Mouse (Mus musculus) midbrain, embryonic 10.5 days (tissue): ENCODE measurements around the gene Gm20388. TPM values are rescaled to one million over a fixed set of nuclear protein-coding genes. Genes with fewer than 3 reads are reported as not detected.
"Not testable (repeated sequence)": the region's sequence is repeated elsewhere in the genome, so short reads cannot be mapped to it uniquely, and the experiment has no call there.

Experiments used
- DNase-seq: peaks from one replicate; pipeline ENCODE4 v3.0.0-alpha.2; 2017; ENCODE audit warnings: low spot score
- H3K27ac ChIP-seq: fragments of 300-500 bp; sonication (generic); replicated peaks from 2 replicates; pipeline ENCODE4 v1.5.1; 2016; ENCODE audit warnings: mild to moderate bottlenecking
- H3K27me3 ChIP-seq: fragments of 300-500 bp; sonication (generic); 2 replicates; pipeline ENCODE4 v1.6.1; 2016; ENCODE audit warnings: low read depth, mild to moderate bottlenecking; ENCODE audit not compliant: poor library complexity, severe bottlenecking
- H3K36me3 ChIP-seq: fragments of 300-500 bp; sonication (generic); 2 replicates; pipeline ENCODE4 v1.6.1; 2016; ENCODE audit warnings: mild to moderate bottlenecking, moderate library complexity
- H3K4me1 ChIP-seq: fragments of 300-500 bp; sonication (generic); 2 replicates; pipeline ENCODE4 v1.6.1; 2016
- H3K4me3 ChIP-seq: fragments of 300-500 bp; sonication (generic); 2 replicates; pipeline ENCODE4 v1.5.1; 2016; ENCODE audit warnings: mild to moderate bottlenecking, moderate library complexity
- H3K9me3 ChIP-seq: fragments of 300-500 bp; sonication (generic); replicated peaks from 2 replicates; pipeline ENCODE4 v1.6.1; 2016; ENCODE audit warnings: mild to moderate bottlenecking
- WGBS: fragments of 180-500 bp; shearing (Covaris S2); methylation state at CpG from one replicate; pipeline ENCODE4 v1.1.7; 2016; 5-methylcytosine and 5-hydroxymethylcytosine counted together
- polyA plus RNA-seq: library from polyadenylated mRNA; unstranded; fragments of >200 nt; fragmentation: Nextera tagmentation; extraction: Ambion mirVana; gene quantifications from 2 replicates; pipeline ENCODE4 v1.2.1, GENCODE M21; 2016

Gm20388 gene
- polyA plus RNA-seq, 1 experiment from 2014 or later = 7.1 TPM

- no peak overlapping the region; the same call in 1 of the 2 replicates for H3K4me3 ChIP-seq
- peaks cover 4% of the 10 kb centered on the region; the same call in 1 of the 2 replicates for H3K9me3 ChIP-seq
- no peak overlapping the region for H3K27ac ChIP-seq
- 2% methylated on average over 6 of the region's 6 CpGs for WGBS
- H3K4me1 ChIP-seq = peaks cover 34% of the 10 kb centered on the region
- peaks cover 100% of the 10 kb centered on the region for H3K27me3 ChIP-seq
- H3K36me3 ChIP-seq = no peaks in the 10 kb centered on the region
- DNase-seq = peak; percentile 26
Measured at GRCm38 (mm10) chr8:121126191-121126590, 1215.5 kb downstream of the Gm20388 start.

- Histone ChIP-seq H3K27ac (no peak overlapping the region), H3K4me1 (peaks cover 34% of the 10 kb centered on the region), H3K36me3 (no peaks in the 10 kb centered on the region), H3K27me3 (peaks cover 99% of the 10 kb centered on the region), H3K4me3 (no peak overlapping the region), H3K9me3 (peaks cover 4% of the 10 kb centered on the region; the same call in 1 of the 2 replicates)
- under 1% methylated on average over 6 of the region's 6 CpGs for WGBS
- no peak for DNase-seq
Measured at GRCm38 (mm10) chr8:121126694-121127093, 1216.1 kb downstream of the Gm20388 start.

- no peaks in the 10 kb centered on the region for H3K36me3 ChIP-seq
- peaks cover 38% of the 10 kb centered on the region for H3K4me1 ChIP-seq
- H3K9me3 ChIP-seq = peaks cover 4% of the 10 kb centered on the region; the same call in 1 of the 2 replicates
- peaks cover 99% of the 10 kb centered on the region for H3K27me3 ChIP-seq
- DNase-seq = peak; percentile 27
- H3K4me3 ChIP-seq = no peak overlapping the region
- 3% methylated on average over 11 of the region's 11 CpGs for WGBS
- no peak overlapping the region for H3K27ac ChIP-seq
Measured at GRCm38 (mm10) chr8:121127291-121127701, 1216.7 kb downstream of the Gm20388 start.

GRCm38 (mm10) chr8:121127756-121128375 is 1217.2 kb downstream of the Gm20388 start, which contains the start of gene Foxl1:
Foxl1 (plus strand) TSS chr8:121127940.
- Histone ChIP-seq H3K4me3 (peak within 1 kb of the TSS; percentile 29), H3K27ac (no peak within 1 kb of the TSS), H3K4me1 (peaks cover 38% of the 10 kb centered on the region), H3K36me3 (no peaks in the 10 kb centered on the region), H3K27me3 (peaks cover 99% of the 10 kb centered on the region), H3K9me3 (peaks cover 4% of the 10 kb centered on the region; the same call in 1 of the 2 replicates)
- under 1% methylated on average over 43 of the region's 43 CpGs for WGBS
- DNase-seq = peak; percentile 48

- DNase-seq = peak; percentile 54
Measured at GRCm38 (mm10) chr8:121128531-121129264, 1218.1 kb downstream of the Gm20388 start.

GRCm38 (mm10) chr8:121129265-121129940 is 1218.8 kb downstream of the Gm20388 start:
- Histone ChIP-seq H3K27me3 (peaks cover 98% of the 10 kb centered on the region), H3K27ac (no peak overlapping the region), H3K4me3 (no peak overlapping the region), H3K36me3 (no peaks in the 10 kb centered on the region), H3K9me3 (no peaks in the 10 kb centered on the region), H3K4me1 (peaks cover 38% of the 10 kb centered on the region)
- no peak for DNase-seq
- 15% methylated on average over 16 of the region's 16 CpGs for WGBS

More at GRCm38 (mm10) chr8:121128531-121129264, 1218.1 kb downstream of the Gm20388 start:
- Histone ChIP-seq H3K4me3 (peak overlapping the region; percentile 29), H3K4me1 (peaks cover 38% of the 10 kb centered on the region), H3K27ac (no peak overlapping the region), H3K36me3 (no peaks in the 10 kb centered on the region), H3K27me3 (peaks cover 98% of the 10 kb centered on the region), H3K9me3 (peaks cover 4% of the 10 kb centered on the region; the same call in 1 of the 2 replicates)
- 1% methylated on average over 55 of the region's 55 CpGs for WGBS

GRCm38 (mm10) chr8:121130522-121130921 is 1219.9 kb downstream of the Gm20388 start:
- H3K27ac ChIP-seq = no peak overlapping the region
- no peaks in the 10 kb centered on the region for H3K36me3 ChIP-seq
- peaks cover 27% of the 10 kb centered on the region for H3K4me1 ChIP-seq
- peak; percentile 41 for DNase-seq
- no peaks in the 10 kb centered on the region for H3K9me3 ChIP-seq
- H3K4me3 ChIP-seq = no peak overlapping the region
- peaks cover 90% of the 10 kb centered on the region for H3K27me3 ChIP-seq
- 34% methylated on average over 5 of the region's 5 CpGs for WGBS

- H3K27ac ChIP-seq = no peak overlapping the region
- DNase-seq = no peak
- H3K4me1 ChIP-seq = peaks cover 16% of the 10 kb centered on the region
- no peak overlapping the region for H3K4me3 ChIP-seq
- 74% methylated on average over 5 of the region's 5 CpGs for WGBS
- peaks cover 14% of the 10 kb centered on the region; the same call in 1 of the 2 replicates for H3K9me3 ChIP-seq
- peaks cover 65% of the 10 kb centered on the region for H3K27me3 ChIP-seq
- no peaks in the 10 kb centered on the region for H3K36me3 ChIP-seq
Measured at GRCm38 (mm10) chr8:121132961-121133513, 1222.4 kb downstream of the Gm20388 start.

GRCm38 (mm10) chr8:121134102-121134501 is 1223.5 kb downstream of the Gm20388 start:
- Histone ChIP-seq H3K4me1 (peaks cover 6% of the 10 kb centered on the region), H3K36me3 (no peaks in the 10 kb centered on the region), H3K27me3 (peaks cover 54% of the 10 kb centered on the region), H3K4me3 (no peak overlapping the region), H3K27ac (no peak overlapping the region), H3K9me3 (peaks cover 14% of the 10 kb centered on the region; the same call in 1 of the 2 replicates)
- WGBS = 92% methylated on average over 10 of the region's 10 CpGs
- no peak for DNase-seq

GRCm38 (mm10) chr8:121134512-121134911 is 1223.9 kb downstream of the Gm20388 start:
- 88% methylated on average over 11 of the region's 11 CpGs for WGBS
- H3K27ac ChIP-seq = no peak overlapping the region
- DNase-seq = no peak
- no peaks in the 10 kb centered on the region for H3K36me3 ChIP-seq
- 0 out of 2 replicates have a peak, but pooled peaks cover 4% of the 10 kb centered on the region for H3K4me1 ChIP-seq
- H3K9me3 ChIP-seq = peaks cover 14% of the 10 kb centered on the region; the same call in 1 of the 2 replicates
- H3K27me3 ChIP-seq = peaks cover 50% of the 10 kb centered on the region
- no peak overlapping the region for H3K4me3 ChIP-seq

- DNase-seq = no peak
- Histone ChIP-seq H3K27me3 (peaks cover 28% of the 10 kb centered on the region), H3K4me1 (0 out of 2 replicates have a peak, but pooled peaks cover 3% of the 10 kb centered on the region), H3K36me3 (no peaks in the 10 kb centered on the region), H3K4me3 (no peak overlapping the region), H3K9me3 (peaks cover 14% of the 10 kb centered on the region; the same call in 1 of the 2 replicates), H3K27ac (no peak overlapping the region)
- WGBS = 87% methylated on average over 6 of the region's 6 CpGs
Measured at GRCm38 (mm10) chr8:121136856-121137255, 1226.2 kb downstream of the Gm20388 start.

GRCm38 (mm10) chr8:121145457-121146134 is 1235.0 kb downstream of the Gm20388 start:
- not testable (repeated sequence) for H3K36me3 ChIP-seq, H3K27ac ChIP-seq, H3K4me3 ChIP-seq, H3K9me3 ChIP-seq, H3K4me1 ChIP-seq, DNase-seq
- 82% methylated on average over 5 of the region's 6 CpGs for WGBS
- H3K27me3 ChIP-seq = peaks cover 17% of the 10 kb centered on the region; the same call in 1 of the 2 replicates
